Mouse (Mus musculus): ENCODE data around the gene Hist2h2aa2. TPM values are rescaled to one million over a fixed set of nuclear protein-coding genes. Genes with fewer than 3 reads are reported as not detected.
"Not testable (repeated sequence)": the region's sequence is repeated elsewhere in the genome, so short reads cannot be mapped to it uniquely, and the experiment has no call there.

Hist2h2aa2 gene
- polyA plus RNA-seq, 1 experiment from 2014 or later: 66.0 TPM

DNA sequence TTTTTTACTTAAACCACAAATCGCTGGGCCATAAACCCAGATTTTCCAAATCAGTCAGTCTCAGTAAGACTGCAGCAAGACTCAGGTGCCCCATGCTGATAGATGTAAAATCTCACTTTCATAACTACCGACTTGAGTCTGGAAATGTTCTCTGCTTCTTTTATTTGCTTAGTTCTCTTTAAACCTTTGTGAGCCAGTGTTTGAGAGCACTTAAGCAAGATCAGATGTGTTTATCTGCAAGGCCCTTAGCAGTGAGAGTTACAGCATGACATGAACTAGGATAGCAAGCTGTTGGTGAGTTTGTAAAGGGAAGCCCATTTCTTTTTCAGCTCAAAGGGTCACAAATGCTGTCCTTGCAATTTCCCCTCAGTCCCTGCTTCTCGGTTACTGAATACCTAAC is 17.1 kb upstream of the Hist2h2aa2 start:
- 59% methylated on average over 3 of the region's 3 CpGs for WGBS
- no peak overlapping the region for H3K9ac ChIP-seq (replicated peaks)
- peaks cover 9% of the 10 kb centered on the region for H3K4me1 ChIP-seq (replicated peaks)

DNA sequence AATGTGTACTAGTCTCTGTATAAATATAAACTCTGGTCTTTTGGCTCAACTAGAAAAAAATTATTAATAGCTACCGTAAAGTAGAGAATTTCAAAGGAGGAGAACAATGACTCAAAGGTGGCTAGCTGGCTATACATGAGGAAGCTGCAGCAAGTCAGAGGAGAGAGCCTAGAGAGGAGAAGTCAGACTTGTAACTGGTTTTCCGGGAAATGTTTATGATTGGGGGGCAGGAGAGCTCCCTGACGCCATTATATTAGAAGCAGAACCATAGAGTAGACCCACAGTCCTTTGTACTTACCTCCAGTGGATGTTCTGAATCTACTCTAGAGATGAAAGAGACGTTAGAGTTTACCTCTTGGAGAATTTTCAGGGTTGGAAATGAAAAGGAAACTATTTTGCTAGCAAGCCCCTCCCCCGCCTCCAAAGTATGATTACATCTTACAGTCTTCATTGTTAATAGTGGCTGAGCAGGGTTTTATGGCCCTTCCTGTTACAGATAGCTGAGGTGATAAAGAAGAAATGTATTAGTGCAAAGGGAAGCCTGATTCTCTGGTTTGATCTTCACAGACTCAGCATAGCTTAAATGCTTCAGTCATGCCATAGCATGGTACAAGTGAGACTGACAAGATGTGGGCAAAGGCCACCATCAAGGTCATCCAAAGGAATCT is 16.0 kb upstream of the Hist2h2aa2 start:
- H3K9me3 ChIP-seq: no peaks in the 10 kb centered on the region
- H3K36me3 ChIP-seq: no peaks in the 10 kb centered on the region
- peaks cover 12% of the 10 kb centered on the region; the same call in 1 of the 2 replicates for H3K27me3 ChIP-seq
- no peak overlapping the region for H3K4me2 ChIP-seq
- H3K4me3 ChIP-seq (replicated peaks): no peak overlapping the region
- H3K9ac ChIP-seq (replicated peaks): no peak overlapping the region
- WGBS: 72% methylated on average over 5 of the region's 5 CpGs
- peaks cover 4% of the 10 kb centered on the region for H3K4me1 ChIP-seq (replicated peaks)
- ATAC-seq (ENCODE audit: insufficient number of reproducible peaks, insufficient read depth, low FRiP score, low TSS enrichment, low read depth): no peak
- H3K27ac ChIP-seq: no peak overlapping the region

More for the DNA sequence above, 17.1 kb upstream of the Hist2h2aa2 start:
- Histone ChIP-seq H3K27ac (no peak overlapping the region), H3K4me3 (replicated peaks) (no peak overlapping the region), H3K27me3 (peaks cover 12% of the 10 kb centered on the region; the same call in 1 of the 2 replicates), H3K4me2 (no peak overlapping the region), H3K36me3 (no peaks in the 10 kb centered on the region), H3K9me3 (no peaks in the 10 kb centered on the region)
- no peak for ATAC-seq (ENCODE audit: insufficient number of reproducible peaks, insufficient read depth, low FRiP score, low TSS enrichment, low read depth)

DNA sequence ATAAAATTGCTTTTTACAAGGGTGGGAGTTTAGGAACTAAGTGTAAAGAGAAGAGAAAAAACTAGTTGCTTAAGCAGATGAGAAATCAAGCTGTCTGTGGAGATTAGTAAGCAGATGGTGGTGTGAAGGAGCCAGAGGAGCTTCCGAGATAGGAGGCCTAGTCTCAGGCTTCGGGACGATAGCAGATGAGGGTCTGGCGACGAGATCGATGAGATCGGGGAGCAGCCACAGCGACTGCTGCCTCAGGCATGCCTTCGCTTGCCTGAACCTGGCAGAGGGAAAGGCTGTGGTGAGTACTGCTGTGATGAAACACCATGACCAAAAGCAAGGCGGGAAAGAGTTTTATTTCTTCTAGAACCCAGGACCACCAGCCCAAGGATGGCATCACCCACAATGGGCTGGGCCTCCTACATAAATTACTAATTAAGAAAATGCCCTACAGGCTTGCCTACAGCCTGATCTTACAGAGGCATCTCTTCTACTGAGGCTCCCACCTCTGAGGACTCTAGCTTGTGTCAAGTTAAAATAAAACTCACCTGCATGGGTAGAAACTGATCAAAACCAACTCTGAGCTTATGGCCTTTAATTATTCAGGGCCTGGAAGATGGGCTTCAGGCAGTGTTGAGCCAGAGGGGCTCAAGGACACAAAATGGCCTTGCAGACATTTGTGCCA is 14.7 kb upstream of the Hist2h2aa2 start:
- no peak overlapping the region for H3K4me3 ChIP-seq (replicated peaks)
- no peak overlapping the region for H3K4me2 ChIP-seq
- H3K9me3 ChIP-seq: no peaks in the 10 kb centered on the region
- WGBS: 40% methylated on average over 10 of the region's 10 CpGs
- H3K9ac ChIP-seq (replicated peaks): no peak overlapping the region
- ATAC-seq (ENCODE audit: insufficient number of reproducible peaks, insufficient read depth, low FRiP score, low TSS enrichment, low read depth): no peak
- H3K27ac ChIP-seq: no peak overlapping the region
- no peaks in the 10 kb centered on the region for H3K36me3 ChIP-seq
- peaks cover 16% of the 10 kb centered on the region for H3K4me1 ChIP-seq (replicated peaks)
- H3K27me3 ChIP-seq: peaks cover 12% of the 10 kb centered on the region; the same call in 1 of the 2 replicates

DNA sequence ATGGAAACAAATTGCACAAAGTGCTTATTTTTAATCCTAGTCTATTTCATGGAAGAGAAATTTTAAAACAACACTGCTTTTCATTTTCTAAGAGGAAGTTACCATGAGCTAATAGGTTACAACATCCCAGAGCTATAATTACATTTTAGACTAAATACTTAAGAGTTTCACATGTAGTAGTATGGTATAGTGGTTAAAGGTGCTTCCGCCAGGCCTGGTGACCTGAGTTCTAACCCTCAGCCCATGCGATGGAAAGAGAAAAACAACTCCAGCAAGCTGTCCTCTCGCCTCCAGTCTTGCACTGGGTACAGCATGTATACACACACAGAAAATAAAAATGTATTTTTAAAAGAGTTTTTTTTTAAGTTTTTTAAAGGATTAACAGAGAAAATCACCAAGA is 11.7 kb upstream of the Hist2h2aa2 start:
- WGBS: 81% methylated on average over 3 of the region's 3 CpGs

DNA sequence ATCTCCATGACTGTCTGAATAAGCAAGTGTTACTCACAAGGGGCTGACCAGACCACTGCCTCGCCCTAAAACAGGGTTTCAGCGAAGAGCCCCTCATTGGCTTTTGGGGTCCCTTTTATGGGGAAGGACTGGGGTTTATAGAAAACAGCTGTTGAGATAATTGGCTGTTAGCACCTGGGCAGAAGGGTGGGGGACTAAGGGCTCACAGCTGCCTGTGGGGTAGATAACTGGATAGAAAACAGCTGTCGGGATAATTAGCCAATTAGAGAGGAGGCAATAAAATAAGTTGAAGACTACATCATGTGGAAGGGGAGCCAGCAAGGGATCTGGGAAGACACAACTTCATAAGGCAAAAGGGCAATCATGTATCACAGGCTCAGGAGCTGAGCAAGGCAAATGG is 10.8 kb upstream of the Hist2h2aa2 start:
- Histone ChIP-seq H3K9ac (replicated peaks) (no peak overlapping the region), H3K27me3 (peaks cover 12% of the 10 kb centered on the region; the same call in 1 of the 2 replicates), H3K9me3 (no peaks in the 10 kb centered on the region), H3K4me3 (replicated peaks) (no peak overlapping the region), H3K27ac (0 out of 2 replicates have a peak overlapping the region, but pooled peaks have one; percentile 17), H3K36me3 (no peaks in the 10 kb centered on the region), H3K4me1 (replicated peaks) (peaks cover 32% of the 10 kb centered on the region), H3K4me2 (peak overlapping the region; percentile 30)
- ATAC-seq (ENCODE audit: insufficient number of reproducible peaks, insufficient read depth, low FRiP score, low TSS enrichment, low read depth): no peak
- 7% methylated on average over 3 of the region's 3 CpGs for WGBS

More for the DNA sequence above, 11.7 kb upstream of the Hist2h2aa2 start:
- no peak overlapping the region for H3K27ac ChIP-seq
- no peaks in the 10 kb centered on the region for H3K9me3 ChIP-seq
- no peak overlapping the region for H3K4me2 ChIP-seq
- H3K4me1 ChIP-seq (replicated peaks): peaks cover 32% of the 10 kb centered on the region
- no peak for ATAC-seq (ENCODE audit: insufficient number of reproducible peaks, insufficient read depth, low FRiP score, low TSS enrichment, low read depth)
- H3K27me3 ChIP-seq: peaks cover 12% of the 10 kb centered on the region; the same call in 1 of the 2 replicates
- no peak overlapping the region for H3K4me3 ChIP-seq (replicated peaks)
- H3K9ac ChIP-seq (replicated peaks): no peak overlapping the region
- H3K36me3 ChIP-seq: no peaks in the 10 kb centered on the region

DNA sequence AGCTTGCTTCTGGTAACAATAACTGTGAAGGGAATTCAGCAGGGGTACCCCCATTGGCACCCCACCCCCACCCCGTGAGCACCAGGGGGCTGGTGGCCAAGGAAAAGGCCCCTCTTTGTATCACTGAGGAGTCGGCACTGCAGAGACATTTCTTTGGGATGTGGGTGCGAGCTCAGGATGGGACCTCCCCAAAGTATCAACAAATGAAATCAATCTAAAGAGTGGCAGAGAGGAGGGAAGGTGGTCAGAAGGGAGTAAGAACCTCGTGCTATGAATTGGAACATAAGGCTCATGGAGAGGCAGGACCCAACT is 8.9 kb upstream of the Hist2h2aa2 start:
- no peak for ATAC-seq (ENCODE audit: insufficient number of reproducible peaks, insufficient read depth, low FRiP score, low TSS enrichment, low read depth)
- Histone ChIP-seq H3K36me3 (no peaks in the 10 kb centered on the region), H3K9me3 (no peaks in the 10 kb centered on the region), H3K4me3 (replicated peaks) (peak overlapping the region; percentile 46; the same call in 1 of the 2 replicates), H3K27me3 (peaks cover 11% of the 10 kb centered on the region; the same call in 1 of the 2 replicates), H3K9ac (replicated peaks) (no peak overlapping the region), H3K27ac (peak overlapping the region; percentile 18; the same call in 1 of the 2 replicates), H3K4me1 (replicated peaks) (peaks cover 38% of the 10 kb centered on the region), H3K4me2 (peak overlapping the region; percentile 59)
- 50% methylated on average over 4 of the region's 4 CpGs for WGBS

DNA sequence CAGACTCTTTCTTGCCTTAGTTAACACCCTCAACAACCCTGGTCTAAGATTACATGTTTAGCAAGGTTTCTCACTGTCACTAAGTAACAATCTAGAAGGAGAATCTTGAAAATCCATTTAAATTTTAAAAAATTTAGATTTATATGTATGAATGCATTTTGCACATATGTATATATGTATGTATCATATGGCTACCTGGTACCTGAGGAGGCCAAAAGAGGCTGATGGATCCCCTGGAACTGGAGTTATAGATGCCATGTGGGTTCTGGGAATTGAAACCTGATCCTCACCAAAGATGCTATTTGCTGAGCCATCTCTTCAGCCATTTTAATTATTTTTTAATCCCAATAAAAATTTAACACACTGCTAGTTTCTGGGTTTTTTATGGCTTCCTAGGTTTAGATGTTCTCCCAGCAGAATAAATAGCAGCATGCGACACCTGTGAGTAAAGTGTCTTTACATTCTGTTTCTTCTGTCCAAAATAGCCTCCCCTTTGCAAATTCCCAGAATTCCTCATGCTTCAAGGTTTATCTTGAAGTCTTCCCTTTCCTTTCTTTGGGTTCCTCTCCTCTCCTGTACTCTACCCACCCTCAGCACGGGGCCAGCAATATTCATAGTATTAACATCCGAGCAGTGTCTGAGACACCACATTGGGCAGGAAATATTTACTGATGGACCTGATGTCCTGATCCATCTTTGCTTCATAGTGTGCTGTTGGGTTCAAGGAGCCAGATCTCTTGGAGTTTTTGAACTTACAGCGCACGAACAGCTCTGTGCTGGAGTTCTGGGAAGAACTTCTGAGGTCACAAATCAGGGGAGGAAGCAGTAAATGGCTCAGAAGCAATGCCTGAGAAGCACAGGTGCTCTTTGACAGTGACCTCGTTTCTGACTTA is 8.3 kb upstream of the Hist2h2aa2 start:
- peaks cover 44% of the 10 kb centered on the region for H3K4me1 ChIP-seq (replicated peaks)

DNA sequence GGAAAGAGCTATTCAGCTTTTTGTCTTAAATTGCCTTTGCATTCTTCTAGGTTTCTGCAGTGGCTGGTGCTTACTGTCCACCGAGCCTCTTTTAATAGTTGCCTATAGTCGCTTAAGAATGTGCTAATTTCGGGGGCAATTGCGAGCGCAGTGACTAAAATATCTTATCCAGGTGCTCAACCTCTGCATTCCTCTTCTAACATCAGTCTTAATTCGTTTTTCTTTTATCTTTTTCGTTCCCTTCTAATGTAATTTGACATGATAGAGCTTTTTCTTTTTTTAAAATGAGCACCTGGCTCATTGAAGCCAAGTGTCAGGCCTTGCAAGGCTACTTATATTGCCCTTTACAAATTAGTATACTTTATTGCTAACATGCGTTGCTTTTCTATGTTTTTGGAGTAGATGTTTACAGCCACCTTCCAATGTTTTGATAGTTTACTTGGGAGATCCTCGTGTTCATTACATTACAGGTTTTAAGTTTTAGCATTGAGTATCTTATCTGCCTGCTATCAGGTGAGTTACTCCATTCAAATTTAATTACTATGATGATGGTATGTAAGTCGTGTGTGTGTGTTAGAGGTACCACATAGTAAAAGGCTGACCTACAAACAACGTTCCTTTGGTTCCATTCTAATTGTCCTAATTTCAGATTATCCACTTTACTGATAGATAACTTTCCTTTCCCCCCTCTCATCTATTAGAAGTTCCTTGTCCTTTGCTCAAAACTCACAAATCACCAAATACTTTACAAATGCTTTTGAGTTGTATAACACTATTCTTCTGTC is 7.5 kb upstream of the Hist2h2aa2 start:
- Histone ChIP-seq H3K4me3 (replicated peaks) (peak overlapping the region; percentile 46), H3K9me3 (no peaks in the 10 kb centered on the region), H3K4me1 (replicated peaks) (peaks cover 51% of the 10 kb centered on the region), H3K27me3 (no peaks in the 10 kb centered on the region), H3K9ac (replicated peaks) (peak overlapping the region; percentile 71), H3K27ac (peak overlapping the region; percentile 74; the same call in 1 of the 2 replicates), H3K36me3 (no peaks in the 10 kb centered on the region), H3K4me2 (peak overlapping the region; percentile 59)
- ATAC-seq (ENCODE audit: insufficient number of reproducible peaks, insufficient read depth, low FRiP score, low TSS enrichment, low read depth): no peak
- 3% methylated on average over 11 of the region's 11 CpGs for WGBS

More for the DNA sequence above, 8.3 kb upstream of the Hist2h2aa2 start:
- Histone ChIP-seq H3K27me3 (peaks cover 6% of the 10 kb centered on the region; the same call in 1 of the 2 replicates), H3K4me2 (peak overlapping the region; percentile 59), H3K9ac (replicated peaks) (no peak overlapping the region; the same call in 1 of the 2 replicates), H3K4me3 (replicated peaks) (peak overlapping the region; percentile 46), H3K9me3 (no peaks in the 10 kb centered on the region), H3K27ac (peak overlapping the region; percentile 18; the same call in 1 of the 2 replicates), H3K36me3 (no peaks in the 10 kb centered on the region)
- ATAC-seq (ENCODE audit: insufficient number of reproducible peaks, insufficient read depth, low FRiP score, low TSS enrichment, low read depth): no peak
- 39% methylated on average over 6 of the region's 6 CpGs for WGBS

DNA sequence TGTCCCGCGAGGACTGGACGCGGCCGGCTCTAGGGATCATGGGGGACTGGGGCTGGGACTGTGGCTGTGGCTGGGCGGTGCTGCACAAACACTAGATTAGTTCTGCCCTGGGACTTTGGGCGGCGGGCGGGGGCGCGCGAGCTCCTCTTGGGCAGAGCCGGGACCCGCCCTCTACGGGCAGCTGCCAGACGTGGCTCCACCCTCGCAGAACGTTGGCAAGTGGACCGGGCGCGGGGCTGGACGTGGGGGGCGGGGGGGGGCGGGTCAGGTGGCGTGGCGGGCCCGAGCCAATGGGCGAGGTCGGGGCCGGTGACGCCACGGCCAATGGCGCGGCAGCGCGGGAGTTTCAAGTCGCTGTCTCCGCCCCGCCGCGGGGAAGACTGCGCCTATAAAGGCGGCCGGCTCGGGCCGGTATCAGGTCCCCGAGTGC is 6.4 kb upstream of the Hist2h2aa2 start, which contains the start of gene Hist2h3c1:
Gene Hist2h3c1 (plus strand): TSS at position 259 of the 430 bp plus-strand sequence.
- WGBS: no CpG with 5 or more reads among the region's 47 CpGs
- not testable (repeated sequence) for H3K9me3 ChIP-seq, H3K36me3 ChIP-seq, H3K27me3 ChIP-seq
- Histone ChIP-seq H3K27ac (peak within 1 kb of the TSS; percentile 82), H3K4me3 (replicated peaks) (peak within 1 kb of the TSS; percentile 46), H3K4me2 (peak within 1 kb of the TSS; percentile 59), H3K9ac (replicated peaks) (peak within 1 kb of the TSS; percentile 71), H3K4me1 (replicated peaks) (peaks cover 55% of the 10 kb centered on the region)
- peak; percentile 94 for ATAC-seq (ENCODE audit: insufficient number of reproducible peaks, insufficient read depth, low FRiP score, low TSS enrichment, low read depth)

DNA sequence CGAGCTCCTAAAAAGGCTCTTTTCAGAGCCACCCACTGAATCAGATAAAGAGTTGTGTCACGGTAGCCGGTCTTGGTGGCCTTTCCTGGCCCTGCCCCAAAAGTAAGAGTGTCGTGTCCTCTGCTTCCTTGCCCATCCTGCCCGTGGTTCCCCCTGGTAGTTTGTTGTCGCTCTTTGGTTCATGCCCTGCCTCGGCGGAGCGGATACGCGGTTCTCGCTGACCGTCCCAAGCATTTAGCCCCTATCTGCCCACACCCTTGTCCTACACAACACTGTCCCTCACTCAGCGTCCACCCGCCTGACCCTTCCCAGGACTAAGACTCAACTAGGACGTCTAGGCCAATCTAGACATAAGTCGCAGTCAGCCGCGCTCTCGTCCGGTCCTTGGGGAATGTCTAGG is 5.9 kb upstream of the Hist2h2aa2 start:
- under 1% methylated on average over 10 of the region's 21 CpGs for WGBS
- ATAC-seq (ENCODE audit: insufficient number of reproducible peaks, insufficient read depth, low FRiP score, low TSS enrichment, low read depth); H3K36me3 ChIP-seq; H3K27me3 ChIP-seq; H3K9me3 ChIP-seq: not testable (repeated sequence)
- 0 out of 2 replicates have a peak overlapping the region, but pooled peaks have one; percentile 40 for H3K4me2 ChIP-seq
- H3K4me1 ChIP-seq (replicated peaks): peaks cover 53% of the 10 kb centered on the region
- H3K9ac ChIP-seq (replicated peaks): peak overlapping the region; percentile 53; the same call in 1 of the 2 replicates
- peak overlapping the region; percentile 34 for H3K4me3 ChIP-seq (replicated peaks)
- peak overlapping the region; percentile 82 for H3K27ac ChIP-seq
